Mouse (Mus musculus): ENCODE measurements around the gene Epm2aip1.
A peak's percentile ranks its signal among the peaks of the same experiment; 100 is the strongest.

Gene Epm2aip1

GRCm38 (mm10) chr9:111287956-111288355 lies 16.2 kb downstream of the Epm2aip1 start:
- DNase-seq (ENCODE audit: low spot score) = no peak

DNA sequence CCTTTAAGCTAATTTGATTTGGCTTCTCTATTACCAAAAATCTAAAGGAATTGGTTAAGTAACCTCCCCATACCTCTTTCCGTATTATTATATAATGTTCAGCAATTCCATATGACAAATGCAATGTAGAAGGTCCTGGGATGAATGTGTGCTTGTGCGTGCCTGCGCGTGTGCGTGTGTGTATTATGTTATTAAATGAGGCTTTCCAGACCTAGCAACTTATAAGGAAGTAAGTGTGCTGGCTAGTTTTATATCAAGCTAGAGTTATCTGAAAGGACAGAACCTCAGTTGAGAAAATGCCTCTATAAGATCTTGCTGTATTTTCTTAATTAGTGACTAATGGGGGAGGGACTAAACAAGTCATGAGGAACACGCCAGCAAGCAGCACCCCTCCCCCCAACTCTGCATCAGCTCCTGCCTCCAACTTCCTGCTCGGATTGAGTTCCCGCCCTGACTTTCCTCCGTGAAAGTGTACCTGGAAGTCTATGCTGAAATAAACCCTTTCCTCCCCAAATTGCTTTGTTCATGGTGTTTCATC lies 17.6 kb downstream of the Epm2aip1 start:
- DNase-seq (ENCODE audit: low spot score) = peak; percentile 12

- peak; percentile 93 for DNase-seq (ENCODE audit: low spot score)
Measured at GRCm38 (mm10) chr9:111289832-111290339, 18.2 kb downstream of the Epm2aip1 start.

DNA sequence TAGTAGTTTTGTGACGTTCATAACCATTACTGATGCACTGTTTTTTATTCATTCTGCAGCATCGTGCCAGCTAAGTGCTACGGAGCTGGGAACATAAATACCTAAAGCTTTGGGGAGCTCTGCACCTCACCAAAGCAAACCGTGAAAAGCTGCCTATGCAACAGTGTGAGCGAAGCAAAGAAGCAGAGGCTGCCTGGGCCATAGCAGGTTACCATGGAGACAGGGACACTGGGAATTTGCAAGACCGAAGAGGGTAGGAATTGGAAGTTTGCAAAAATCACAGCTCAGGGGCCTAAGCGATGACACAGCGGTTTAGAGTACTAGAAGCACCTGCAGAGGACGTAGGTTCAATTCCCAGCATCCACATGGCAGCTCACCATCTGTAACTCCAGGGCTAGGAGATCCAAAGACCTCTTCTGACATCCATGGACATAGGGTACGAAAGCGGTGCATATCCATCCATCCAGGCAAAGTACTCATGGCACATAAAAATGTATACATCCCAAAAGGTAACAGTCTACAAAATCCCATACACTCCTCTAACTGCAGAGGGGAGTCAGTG lies 18.9 kb downstream of the Epm2aip1 start:
- no peak for DNase-seq (ENCODE audit: low spot score)

DNA sequence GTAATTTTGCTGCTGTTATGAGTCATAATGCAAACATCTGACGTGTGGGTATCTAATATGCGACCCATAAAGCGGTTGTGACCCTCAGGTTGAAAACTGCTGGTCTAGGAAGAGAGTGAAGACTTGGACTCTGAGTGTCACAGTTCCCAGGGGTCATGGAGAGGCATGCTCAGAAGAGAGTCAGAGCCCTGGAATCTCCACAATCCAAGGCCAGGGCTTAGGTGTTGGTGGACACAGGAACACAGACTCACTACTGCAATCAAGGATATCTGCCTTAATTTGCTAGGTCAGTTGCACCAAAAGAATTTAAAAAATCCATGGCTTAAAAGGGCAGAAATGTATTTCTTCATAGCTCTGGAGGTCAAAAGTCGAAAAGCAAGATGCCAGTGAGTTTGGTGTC lies 21.5 kb downstream of the Epm2aip1 start:
- no peak for DNase-seq (ENCODE audit: low spot score)

GRCm38 (mm10) chr9:111294911-111295310 lies 23.2 kb downstream of the Epm2aip1 start:
- no peak for DNase-seq (ENCODE audit: low spot score)

DNA sequence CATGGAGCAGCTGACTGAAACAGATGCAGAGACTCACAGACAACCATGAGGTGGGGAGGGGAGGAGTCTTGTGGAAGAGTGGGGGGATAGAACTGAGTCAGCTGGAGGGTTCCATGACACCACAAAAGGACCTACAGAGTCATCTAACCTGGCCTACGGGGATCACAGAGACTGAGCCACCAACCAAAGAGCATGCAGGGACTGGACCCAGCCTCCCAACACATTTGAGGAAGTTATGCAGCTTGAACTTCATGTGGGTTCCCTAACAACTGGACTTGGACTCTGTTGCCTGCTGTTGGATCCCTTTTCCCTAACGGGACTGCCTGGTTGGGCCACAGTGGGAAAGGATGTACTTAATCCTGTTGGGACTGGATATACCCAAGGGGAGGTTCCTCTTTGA lies 23.6 kb downstream of the Epm2aip1 start:
- no peak for DNase-seq (ENCODE audit: low spot score)

DNA sequence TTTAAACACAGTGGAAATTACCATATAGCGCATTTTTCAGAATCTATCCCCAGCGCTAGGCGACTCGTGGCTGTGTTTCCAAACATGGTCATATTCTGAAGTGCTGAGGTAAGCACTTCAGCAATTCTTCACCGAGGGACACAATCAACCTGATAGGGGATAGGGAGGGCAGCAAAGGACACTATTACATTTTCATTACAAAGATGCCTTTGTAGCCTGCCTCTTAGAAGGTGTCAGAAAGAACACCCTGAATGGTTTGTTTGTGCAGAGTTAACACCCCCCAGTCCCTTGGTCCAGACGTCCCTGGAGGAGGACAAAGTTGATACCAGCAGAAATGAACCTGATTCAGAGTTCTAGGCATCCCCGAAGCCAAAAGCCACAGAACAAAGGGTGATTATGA lies 24.7 kb downstream of the Epm2aip1 start:
- no peak for DNase-seq (ENCODE audit: low spot score)

DNA sequence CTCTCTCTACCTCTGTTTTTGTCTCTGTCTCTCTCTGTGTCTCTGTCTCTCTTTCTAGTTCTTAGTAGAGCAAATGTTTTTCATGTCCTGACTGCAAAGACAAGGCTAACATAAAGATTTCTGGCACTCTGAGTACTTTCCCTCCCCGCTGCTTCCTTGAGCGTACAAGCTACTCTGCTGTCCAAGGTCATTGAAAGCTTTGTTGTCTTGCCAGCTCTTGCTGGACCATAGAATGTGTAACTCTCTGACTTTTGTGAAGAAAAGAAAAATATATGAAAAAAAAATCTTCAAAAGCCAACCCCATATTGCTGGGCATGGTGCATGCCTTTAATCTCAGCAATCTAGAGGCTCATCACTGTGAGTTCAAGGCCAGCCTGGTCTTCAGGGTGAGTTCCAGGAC lies 26.9 kb downstream of the Epm2aip1 start:
- no peak for DNase-seq (ENCODE audit: low spot score)

- no peak for DNase-seq (ENCODE audit: low spot score)
Measured at GRCm38 (mm10) chr9:111302196-111302831, 30.6 kb downstream of the Epm2aip1 start.

DNA sequence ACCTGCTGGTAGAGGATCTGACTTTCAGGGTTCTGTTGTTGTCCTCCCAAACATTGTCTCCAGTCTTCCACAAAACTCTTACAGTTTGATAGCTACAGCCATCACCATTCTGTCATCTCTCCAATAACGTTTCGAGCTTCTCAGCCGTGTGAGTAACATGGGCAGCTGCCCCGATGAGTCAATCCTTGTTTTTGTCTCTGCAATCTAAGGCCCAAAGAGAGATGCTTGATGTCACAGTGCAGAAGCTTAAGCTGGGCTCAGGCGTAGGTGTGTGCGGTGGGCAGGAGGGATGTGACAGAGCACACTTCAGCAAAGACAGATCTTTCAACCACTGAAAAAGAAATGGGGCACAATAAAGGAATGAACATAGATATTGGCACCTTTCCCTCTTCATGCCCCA lies 32.3 kb downstream of the Epm2aip1 start:
- no peak for DNase-seq (ENCODE audit: low spot score)

DNA sequence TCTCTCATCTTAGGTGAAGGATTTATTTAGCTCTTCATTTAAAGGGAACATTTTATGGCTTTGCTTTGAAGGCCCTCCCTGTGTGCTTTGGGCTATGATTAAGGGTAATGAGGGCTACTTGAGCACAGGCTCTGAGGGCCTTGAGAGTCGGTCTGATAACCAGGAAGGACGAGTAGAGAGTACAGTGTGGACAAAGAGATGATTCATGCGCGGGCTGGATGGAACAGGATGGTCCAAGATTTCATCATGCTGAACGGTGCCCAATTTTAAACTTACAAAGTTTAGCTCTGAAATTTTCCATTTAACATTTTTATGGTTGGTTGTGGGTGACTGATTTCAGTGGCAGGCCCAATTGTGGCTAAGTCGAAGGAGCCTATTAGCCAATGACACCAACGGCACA lies 34.4 kb downstream of the Epm2aip1 start:
- DNase-seq (ENCODE audit: low spot score) = no peak

DNA sequence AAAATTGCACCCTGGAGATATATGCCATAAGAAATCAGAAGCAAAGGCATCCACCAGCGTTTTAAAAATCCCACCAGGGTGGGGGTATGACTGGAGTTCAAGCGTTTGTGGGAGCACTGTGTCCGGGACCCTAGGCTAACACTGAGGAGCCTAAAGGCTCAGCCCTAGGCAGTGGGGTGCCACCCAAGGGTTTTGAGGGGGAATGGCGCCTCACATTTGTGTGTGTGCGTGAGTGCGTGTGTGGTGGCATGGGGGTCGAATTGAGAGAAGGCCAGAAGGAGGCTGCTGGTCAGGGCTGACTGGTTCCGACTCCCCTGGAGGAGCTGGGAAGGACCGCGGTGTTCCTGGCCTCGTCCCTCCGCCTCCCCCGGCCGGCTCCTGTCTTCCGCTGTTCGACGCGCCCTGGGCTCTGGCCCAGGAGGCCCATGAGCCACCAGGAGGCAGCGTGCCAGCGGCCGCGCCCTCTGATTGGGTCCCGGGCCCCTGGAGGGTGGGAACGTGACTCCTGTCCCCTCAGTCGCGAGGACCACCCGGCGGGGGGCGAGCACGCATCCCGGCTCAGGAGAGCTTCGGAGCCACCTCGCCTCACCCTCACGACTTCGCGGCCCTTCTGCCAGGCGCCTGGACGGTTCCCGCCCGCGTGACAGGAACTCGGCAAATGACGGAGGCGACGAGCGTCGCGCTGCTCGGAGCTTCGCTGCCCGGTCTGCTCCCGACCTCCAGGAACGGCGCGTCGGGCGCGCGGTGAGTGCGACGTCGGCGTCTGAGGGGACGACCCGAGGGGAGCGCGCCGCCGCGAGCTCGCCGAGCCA lies 39.5 kb downstream of the Epm2aip1 start, which contains the start of gene Trank1:
Trank1 (plus strand) TSS at position 709 of the 812 bp plus-strand sequence.
- DNase-seq (ENCODE audit: low spot score) = no peak

- DNase-seq (ENCODE audit: low spot score) = no peak
Measured at GRCm38 (mm10) chr9:111311843-111312441, 40.2 kb downstream of the Epm2aip1 start.

GRCm38 (mm10) chr9:111312442-111313141 lies 40.9 kb downstream of the Epm2aip1 start:
- DNase-seq (ENCODE audit: low spot score) = no peak

DNA sequence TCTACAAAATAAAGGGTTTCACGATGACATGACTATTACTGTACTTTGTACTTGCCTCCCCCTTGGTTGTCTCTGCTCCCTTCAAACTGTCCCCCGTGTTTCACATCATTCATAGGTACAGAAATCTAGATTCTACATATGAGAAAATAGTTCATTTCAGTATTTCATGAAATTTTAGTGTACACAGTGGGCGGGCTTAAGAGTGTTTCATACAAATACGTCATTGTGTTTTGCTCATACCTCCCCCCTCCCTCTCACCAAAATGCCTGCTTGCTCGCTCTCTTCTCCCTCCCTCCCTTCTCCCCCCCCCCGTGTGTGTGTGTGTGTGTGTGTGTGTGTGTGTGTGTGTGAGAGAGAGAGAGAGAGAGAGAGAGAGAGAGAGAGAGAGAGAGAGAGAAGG lies 41.6 kb downstream of the Epm2aip1 start:
- DNase-seq (ENCODE audit: low spot score) = no peak

GRCm38 (mm10) chr9:111313793-111314192 lies 42.1 kb downstream of the Epm2aip1 start:
- no peak for DNase-seq (ENCODE audit: low spot score)

GRCm38 (mm10) chr9:111314219-111314618 lies 42.5 kb downstream of the Epm2aip1 start:
- DNase-seq (ENCODE audit: low spot score) = peak; percentile 52

GRCm38 (mm10) chr9:111320912-111321311 lies 49.2 kb downstream of the Epm2aip1 start:
- no peak for DNase-seq (ENCODE audit: low spot score)

GRCm38 (mm10) chr9:111324881-111325280 lies 53.2 kb downstream of the Epm2aip1 start:
- no peak for DNase-seq (ENCODE audit: low spot score)

Measured in urinary bladder, postnatal 25 days (tissue).